Mouse (Mus musculus) CD4-positive helper T cell, adult 2 months (primary cell): ENCODE data around the gene Isg20.

Experiments
- DNase-seq: peaks from one replicate; pipeline ENCODE4 v3.0.0-alpha.2; 2012; ENCODE audit warnings: low read depth, missing footprints, low spot score

Isg20 gene

GRCm38 (mm10) chr7:78912974-78913474 is at the start of gene Isg20:
TSS of gene Isg20 (plus strand) at chr7:78913424.
- no peak for DNase-seq

- no peak for DNase-seq
Measured at GRCm38 (mm10) chr7:78863796-78864445, 49.3 kb upstream of the Isg20 start.

GRCm38 (mm10) chr7:78864446-78864802 is 48.8 kb upstream of the Isg20 start:
- no peak for DNase-seq

GRCm38 (mm10) chr7:78865212-78865949 is 47.8 kb upstream of the Isg20 start:
- DNase-seq = no peak

GRCm38 (mm10) chr7:78868731-78869130 is 44.5 kb upstream of the Isg20 start:
- peak; percentile 43 for DNase-seq

- DNase-seq = no peak
Measured at GRCm38 (mm10) chr7:78872366-78872765, 40.9 kb upstream of the Isg20 start.

GRCm38 (mm10) chr7:78872831-78873230 is 40.4 kb upstream of the Isg20 start:
- DNase-seq = no peak

GRCm38 (mm10) chr7:78881607-78882468 is 31.4 kb upstream of the Isg20 start:
- no peak for DNase-seq

GRCm38 (mm10) chr7:78882469-78882837 is 30.8 kb upstream of the Isg20 start:
- no peak for DNase-seq

- no peak for DNase-seq
Measured at GRCm38 (mm10) chr7:78883016-78883725, 30.1 kb upstream of the Isg20 start.

- DNase-seq = no peak
Measured at GRCm38 (mm10) chr7:78883726-78884060, 29.5 kb upstream of the Isg20 start.

GRCm38 (mm10) chr7:78884139-78884538 is 29.1 kb upstream of the Isg20 start:
- no peak for DNase-seq

GRCm38 (mm10) chr7:78885404-78885803 is 27.8 kb upstream of the Isg20 start:
- DNase-seq = no peak

- no peak for DNase-seq
Measured at GRCm38 (mm10) chr7:78886496-78886895, 26.7 kb upstream of the Isg20 start.

GRCm38 (mm10) chr7:78887431-78887842 is 25.8 kb upstream of the Isg20 start:
- no peak for DNase-seq

- DNase-seq = peak; percentile 76
Measured at GRCm38 (mm10) chr7:78890641-78891040, 22.6 kb upstream of the Isg20 start.

GRCm38 (mm10) chr7:78893917-78894316 is 19.3 kb upstream of the Isg20 start:
- no peak for DNase-seq

- DNase-seq = no peak
Measured at GRCm38 (mm10) chr7:78895021-78895652, 18.1 kb upstream of the Isg20 start.

- DNase-seq = peak; percentile 98
Measured at GRCm38 (mm10) chr7:78895653-78896333, 17.4 kb upstream of the Isg20 start, which contains the start of gene Aen. TSS of gene Aen (plus strand) at chr7:78895854.

- no peak for DNase-seq
Measured at GRCm38 (mm10) chr7:78897567-78897966, 15.7 kb upstream of the Isg20 start.
